Mouse (Mus musculus) layer of hippocampus, adult 2 months (tissue): ENCODE data around the gene Epha10. TPM values are rescaled to one million over a fixed set of nuclear protein-coding genes. Genes with fewer than 3 reads are reported as not detected.
"Not testable (repeated sequence)": the region's sequence is repeated elsewhere in the genome, so short reads cannot be mapped to it uniquely, and the experiment has no call there.

Experiments used
- DNase-seq, 2 experiments: peaks; one replicate each; pipeline ENCODE4 v3.0.0; 2022; ENCODE audit warnings: low spot score in 2 of 2
- H3K27ac ChIP-seq: fragments of 200-600 bp; 2 replicates; pipeline ENCODE4 v1.8.1; 2022
- H3K4me3 ChIP-seq: fragments of 200-600 bp; 2 replicates; pipeline ENCODE4 v1.8.1; 2022; ENCODE audit warnings: mild to moderate bottlenecking
- CTCF ChIP-seq: fragments of 200-600 bp; conservative IDR thresholded peaks from 2 replicates; pipeline ENCODE4 v1.8.1; 2022; ENCODE audit warnings: antibody characterized with exemption, mild to moderate bottlenecking, moderate library complexity
- total RNA-seq, 2 experiments: library from RNA; stranded (reverse); gene quantifications; 2 replicates each; pipeline ENCODE4 v1.2.3; 2021

Epha10 gene
- total RNA-seq, 2 experiments from 2014 or later = 42.5 to 51.3 TPM

GRCm38 (mm10) chr4:124905971-124906822 is 25.5 kb downstream of the Epha10 start:
- H3K27ac ChIP-seq = no peak overlapping the region
- no peak for TF ChIP-seq CTCF
- peak in 1 of 2 experiments; percentile 25 for DNase-seq
- no peak overlapping the region for H3K4me3 ChIP-seq

- H3K4me3 ChIP-seq = no peak overlapping the region
- no peak for TF ChIP-seq CTCF
- no peak for DNase-seq
Observed at GRCm38 (mm10) chr4:124928102-124928501, 47.4 kb downstream of the Epha10 start.

GRCm38 (mm10) chr4:124936613-124937471 is 56.1 kb downstream of the Epha10 start, which contains the start of gene 9930104L06Rik:
9930104L06Rik (plus strand) TSS chr4:124937048.
- peak within 1 kb of the TSS; percentile 75 for H3K27ac ChIP-seq
- no peak; the same call in 1 of the 2 replicates for TF ChIP-seq CTCF
- DNase-seq = peak; percentile 95
- peak within 1 kb of the TSS; percentile 95 for H3K4me3 ChIP-seq

More at GRCm38 (mm10) chr4:124928102-124928501, 47.4 kb downstream of the Epha10 start:
- H3K27ac ChIP-seq = no peak overlapping the region

- DNase-seq, H3K4me3 ChIP-seq, H3K27ac ChIP-seq: not testable (repeated sequence)
Observed at GRCm38 (mm10) chr4:124939211-124939610, 58.5 kb downstream of the Epha10 start, which contains the start of gene Cdca8. Cdca8 (minus strand) TSS chr4:124939311.

- TF ChIP-seq CTCF = peak; percentile 90
- DNase-seq = peak; percentile 63 to 91
- H3K4me3 ChIP-seq = no peak overlapping the region
- H3K27ac ChIP-seq = no peak overlapping the region
Observed at GRCm38 (mm10) chr4:124943022-124943421, 62.3 kb downstream of the Epha10 start.

- Histone ChIP-seq H3K4me3 (no peak overlapping the region), H3K27ac (no peak overlapping the region)
- no peak for TF ChIP-seq CTCF
- no peak for DNase-seq
Observed at GRCm38 (mm10) chr4:124943781-124944180, 63.1 kb downstream of the Epha10 start.

GRCm38 (mm10) chr4:124944961-124945360 is 64.3 kb downstream of the Epha10 start:
- peak; percentile 68 for TF ChIP-seq CTCF
- no peak for DNase-seq
- Histone ChIP-seq H3K27ac (no peak overlapping the region), H3K4me3 (no peak overlapping the region)

- Histone ChIP-seq H3K4me3 (no peak overlapping the region), H3K27ac (no peak overlapping the region)
- DNase-seq = no peak
- no peak for TF ChIP-seq CTCF
Observed at GRCm38 (mm10) chr4:124949488-124949887, 68.8 kb downstream of the Epha10 start.

- DNase-seq = no peak
- Histone ChIP-seq H3K27ac (no peak overlapping the region), H3K4me3 (no peak overlapping the region)
- TF ChIP-seq CTCF = no peak
Observed at GRCm38 (mm10) chr4:124950181-124951035, 69.7 kb downstream of the Epha10 start.

GRCm38 (mm10) chr4:124951036-124951433 is 70.3 kb downstream of the Epha10 start:
- no peak for TF ChIP-seq CTCF
- H3K4me3 ChIP-seq = no peak overlapping the region
- H3K27ac ChIP-seq = no peak overlapping the region
- DNase-seq = no peak

- Histone ChIP-seq H3K4me3 (no peak overlapping the region), H3K27ac (no peak overlapping the region)
- TF ChIP-seq CTCF = no peak
- DNase-seq = no peak
Observed at GRCm38 (mm10) chr4:124953546-124953945, 72.8 kb downstream of the Epha10 start.

GRCm38 (mm10) chr4:124957284-124957683 is 76.6 kb downstream of the Epha10 start:
- Histone ChIP-seq H3K4me3 (no peak overlapping the region), H3K27ac (no peak overlapping the region)
- DNase-seq = no peak
- TF ChIP-seq CTCF = no peak
